Mouse (Mus musculus) heart, postnatal 0 days (tissue): ENCODE data around the gene Tbc1d17.

Experiments
- CTCF ChIP-seq: IDR thresholded peaks from 2 replicates; pipeline ENCODE4 v1.5.1; 2016; ENCODE audit warnings: antibody characterized with exemption, control low read depth, low read depth
- EP300 ChIP-seq: IDR thresholded peaks from 2 replicates; pipeline ENCODE4 v1.6.1; 2016; ENCODE audit warnings: antibody characterized with exemption, low read depth

GRCm38 (mm10) chr7:44856265-44856916 is 7.5 kb upstream of the Tbc1d17 start:
- TF ChIP-seq CTCF = no peak
- TF ChIP-seq EP300 = no peak
